Mouse (Mus musculus) erythroblast, embryonic 14.5 days (primary cell): ENCODE measurements around the gene Usb1. TPM values are rescaled to one million over a fixed set of nuclear protein-coding genes. Genes with fewer than 3 reads are reported as not detected.

ENCODE experiments used
- H3K27me3 ChIP-seq: 2 replicates; pipeline ENCODE4 v1.6.1; 2012; ENCODE audit warnings: inconsistent platforms; ENCODE audit not compliant: control insufficient read depth
- H3K36me3 ChIP-seq: 2 replicates; pipeline ENCODE4 v1.6.1; 2012; ENCODE audit warnings: mild to moderate bottlenecking, inconsistent platforms; ENCODE audit not compliant: control insufficient read depth
- H3K4me1 ChIP-seq: 2 replicates; pipeline ENCODE4 v1.6.1; 2012; ENCODE audit warnings: inconsistent platforms; ENCODE audit not compliant: control insufficient read depth
- H3K4me3 ChIP-seq: replicated peaks from 2 replicates; pipeline ENCODE3; 2012; ENCODE audit warnings: moderate library complexity, mild to moderate bottlenecking, inconsistent platforms
- H3K9me3 ChIP-seq: 2 replicates; pipeline ENCODE4 v1.6.1; 2012; ENCODE audit warnings: low read length, inconsistent platforms, mixed read lengths; ENCODE audit not compliant: control insufficient read depth
- GATA1 ChIP-seq: IDR thresholded peaks from 2 replicates; pipeline ENCODE4 v1.6.1; 2012; ENCODE audit warnings: low read length, inconsistent platforms, mixed read lengths
- TAL1 ChIP-seq: IDR thresholded peaks from 3 replicates; pipeline ENCODE4 v1.6.1; 2012; ENCODE audit warnings: low read length, inconsistent platforms, mixed read lengths
- polyA plus RNA-seq: library from polyadenylated mRNA; stranded (reverse); fragments of >175 nt; gene quantifications from 2 replicates; pipeline ENCODE4 v1.2.3, GENCODE M21; 2012

The Usb1 gene
- polyA plus RNA-seq, 1 experiment: 0.78 TPM

GRCm38 (mm10) chr8:95331156-95331719, 846 bp upstream of the Usb1 start:
- peak overlapping the region; percentile 85 for H3K4me3 ChIP-seq
- H3K27me3 ChIP-seq: no peaks in the 10 kb centered on the region
- H3K36me3 ChIP-seq: peaks cover 52% of the 10 kb centered on the region
- H3K9me3 ChIP-seq: peaks cover 13% of the 10 kb centered on the region
- peaks cover 34% of the 10 kb centered on the region for H3K4me1 ChIP-seq
- TF ChIP-seq TAL1: no peak
- no peak for TF ChIP-seq GATA1

GRCm38 (mm10) chr8:95332437-95333199, 534 bp downstream of the Usb1 start:
- Histone ChIP-seq H3K4me1 (peaks cover 34% of the 10 kb centered on the region), H3K9me3 (peaks cover 12% of the 10 kb centered on the region), H3K36me3 (peaks cover 41% of the 10 kb centered on the region), H3K4me3 (peak overlapping the region; percentile 85), H3K27me3 (no peaks in the 10 kb centered on the region)
- TF ChIP-seq TAL1: no peak
- TF ChIP-seq GATA1: no peak

- H3K36me3 ChIP-seq: peaks cover 41% of the 10 kb centered on the region
- TF ChIP-seq GATA1: no peak
- TF ChIP-seq TAL1: no peak
- H3K9me3 ChIP-seq: no peaks in the 10 kb centered on the region
- H3K4me1 ChIP-seq: peaks cover 26% of the 10 kb centered on the region
- H3K27me3 ChIP-seq: no peaks in the 10 kb centered on the region
- H3K4me3 ChIP-seq: no peak overlapping the region
Measured at GRCm38 (mm10) chr8:95335706-95336105, 3.6 kb downstream of the Usb1 start.

- H3K4me1 ChIP-seq: peaks cover 20% of the 10 kb centered on the region
- H3K36me3 ChIP-seq: peaks cover 47% of the 10 kb centered on the region
- no peaks in the 10 kb centered on the region for H3K9me3 ChIP-seq
- TF ChIP-seq GATA1: no peak
- no peaks in the 10 kb centered on the region for H3K27me3 ChIP-seq
- no peak overlapping the region for H3K4me3 ChIP-seq
Measured at GRCm38 (mm10) chr8:95336363-95336762, 4.3 kb downstream of the Usb1 start.

- TF ChIP-seq TAL1 (no peak), GATA1 (no peak)
- Histone ChIP-seq H3K9me3 (no peaks in the 10 kb centered on the region), H3K4me3 (no peak overlapping the region), H3K27me3 (no peaks in the 10 kb centered on the region), H3K36me3 (peaks cover 55% of the 10 kb centered on the region), H3K4me1 (no peaks in the 10 kb centered on the region)
Measured at GRCm38 (mm10) chr8:95341721-95342120, 9.6 kb downstream of the Usb1 start.

GRCm38 (mm10) chr8:95344668-95345067, 12.6 kb downstream of the Usb1 start:
- TF ChIP-seq GATA1 (no peak), TAL1 (no peak)
- Histone ChIP-seq H3K4me3 (no peak overlapping the region), H3K4me1 (no peaks in the 10 kb centered on the region), H3K27me3 (peaks cover 7% of the 10 kb centered on the region), H3K9me3 (no peaks in the 10 kb centered on the region), H3K36me3 (peaks cover 38% of the 10 kb centered on the region)

- Histone ChIP-seq H3K36me3 (peaks cover 22% of the 10 kb centered on the region), H3K9me3 (no peaks in the 10 kb centered on the region), H3K27me3 (peaks cover 23% of the 10 kb centered on the region), H3K4me1 (no peaks in the 10 kb centered on the region), H3K4me3 (no peak overlapping the region)
- no peak for TF ChIP-seq GATA1
Measured at GRCm38 (mm10) chr8:95346643-95347545, 14.8 kb downstream of the Usb1 start.

GRCm38 (mm10) chr8:95348356-95348755, 16.3 kb downstream of the Usb1 start:
- Histone ChIP-seq H3K36me3 (peaks cover 19% of the 10 kb centered on the region), H3K4me3 (no peak overlapping the region), H3K9me3 (no peaks in the 10 kb centered on the region; the same call in 1 of the 2 replicates), H3K27me3 (peaks cover 38% of the 10 kb centered on the region), H3K4me1 (no peaks in the 10 kb centered on the region)
- TF ChIP-seq TAL1: no peak
- no peak for TF ChIP-seq GATA1
